Mouse (Mus musculus) kidney, postnatal 10 days (tissue): ENCODE measurements around the gene Nbeal1.

ENCODE experiments used
- DNase-seq: peaks from one replicate; pipeline ENCODE4 v3.0.0; 2021; ENCODE audit warnings: mixed read lengths

The Nbeal1 gene

GRCm38 (mm10) chr1:60344670-60345069, 164.3 kb downstream of the Nbeal1 start:
- DNase-seq: no peak

DNA sequence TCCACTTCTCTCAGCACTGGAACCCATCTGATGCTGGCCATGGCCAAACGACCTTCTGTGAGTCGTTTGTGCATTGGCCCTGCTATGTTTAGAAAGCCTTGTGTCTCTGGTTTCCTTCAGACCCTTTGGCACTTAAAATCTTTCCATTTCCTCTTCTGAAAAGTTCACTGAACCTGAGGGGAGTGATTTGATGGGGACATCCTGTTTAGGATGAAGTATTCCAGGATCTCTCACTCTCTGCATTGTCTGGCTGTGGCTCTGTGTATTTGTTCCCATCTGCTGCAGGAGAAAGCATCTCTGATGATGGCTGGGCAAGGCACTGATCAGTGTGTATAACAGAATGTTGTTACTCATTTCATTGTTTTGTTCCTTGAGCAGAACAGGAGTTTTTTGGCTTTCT, 165.3 kb downstream of the Nbeal1 start:
- no peak for DNase-seq

GRCm38 (mm10) chr1:60352786-60353185, 172.4 kb downstream of the Nbeal1 start:
- DNase-seq: no peak

GRCm38 (mm10) chr1:60361626-60362025, 181.2 kb downstream of the Nbeal1 start:
- no peak for DNase-seq

GRCm38 (mm10) chr1:60376556-60376955, 196.2 kb downstream of the Nbeal1 start:
- no peak for DNase-seq

GRCm38 (mm10) chr1:60381910-60382309, 201.5 kb downstream of the Nbeal1 start:
- no peak for DNase-seq
